Mouse (Mus musculus) limb, embryonic 14.5 days (tissue): ENCODE measurements around the gene Psen1. TPM values are rescaled to one million over a fixed set of nuclear protein-coding genes. Genes with fewer than 3 reads are reported as not detected.

ENCODE experiments used
- ATAC-seq: fragments of 200-750 bp; cut with Nextera tagmentation; 2 replicates; pipeline ENCODE4 v1.8.0; 2017; ENCODE audit warnings: low read depth, moderate number of reproducible peaks, moderate TSS enrichment; ENCODE audit not compliant: low FRiP score
- DNase-seq: peaks from one replicate; pipeline ENCODE4 v3.0.0-alpha.2; 2015; ENCODE audit warnings: low spot score
- H3K27ac ChIP-seq: fragments of 300-500 bp; sonication (generic); replicated peaks from 2 replicates; pipeline ENCODE4 v1.5.1; 2014; ENCODE audit warnings: low read depth, mild to moderate bottlenecking, low read length, moderate library complexity, mixed read lengths
- H3K27me3 ChIP-seq: fragments of 300-500 bp; sonication (generic); 2 replicates; pipeline ENCODE4 v1.6.1; 2014; ENCODE audit warnings: low read length, mixed read lengths; ENCODE audit not compliant: control insufficient read depth, insufficient read depth
- H3K36me3 ChIP-seq: fragments of 300-500 bp; sonication (generic); 2 replicates; pipeline ENCODE4 v1.6.1; 2014; ENCODE audit warnings: mild to moderate bottlenecking, low read length, moderate library complexity, mixed read lengths; ENCODE audit not compliant: control insufficient read depth, insufficient read depth
- H3K4me1 ChIP-seq: fragments of 300-500 bp; sonication (generic); 2 replicates; pipeline ENCODE4 v1.6.1; 2014; ENCODE audit warnings: antibody characterized with exemption, low read length, mixed read lengths; ENCODE audit not compliant: control insufficient read depth, insufficient read depth
- H3K4me2 ChIP-seq: fragments of 300-500 bp; sonication (generic); replicated peaks from 2 replicates; pipeline ENCODE4 v1.6.1; 2014; ENCODE audit warnings: low read depth, mild to moderate bottlenecking, low read length, moderate library complexity; ENCODE audit not compliant: severe bottlenecking
- H3K4me3 ChIP-seq: fragments of 300-500 bp; sonication (generic); replicated peaks from 2 replicates; pipeline ENCODE4 v1.5.1; 2014; ENCODE audit warnings: low read length
- H3K9ac ChIP-seq: fragments of 300-500 bp; sonication (generic); 2 replicates; pipeline ENCODE4 v1.6.1; 2014; ENCODE audit warnings: mild to moderate bottlenecking, low read depth, low read length, moderate library complexity; ENCODE audit not compliant: severe bottlenecking
- H3K9me3 ChIP-seq: fragments of 300-500 bp; sonication (generic); 2 replicates; pipeline ENCODE4 v1.6.1; 2016; ENCODE audit warnings: low read length; ENCODE audit not compliant: control insufficient read depth
- POLR2A ChIP-seq: fragments of 200-500 bp; IDR thresholded peaks from 2 replicates; pipeline ENCODE4 v1.8.0; 2012; ENCODE audit warnings: inconsistent platforms, mild to moderate bottlenecking, moderate library complexity, borderline replicate concordance; ENCODE audit not compliant: insufficient read depth, insufficient read length; ENCODE audit errors: extremely low read depth
- WGBS: fragments of 180-500 bp; shearing (Covaris S2); extraction: QIAGEN DNeasy Blood & Tissue Kit; methylation state at CpG from one replicate; pipeline ENCODE4 v1.1.7; 2014; 5-methylcytosine and 5-hydroxymethylcytosine counted together
- polyA plus RNA-seq, 2 experiments: library from polyadenylated mRNA; depleted of rRNA in 1 of 2; stranded (reverse) in 1 of 2; unstranded in 1 of 2; fragments of >200 nt; fragmentation: Nextera tagmentation in 1 of 2; extraction: Ambion mirVana in 1 of 2; gene quantifications; 2 replicates each; pipeline versions ENCODE4 v1.2.1 to v1.2.3; 2012 to 2014

The Psen1 gene
- polyA plus RNA-seq, 2 experiments, result 33.1 to 79.3 TPM

DNA sequence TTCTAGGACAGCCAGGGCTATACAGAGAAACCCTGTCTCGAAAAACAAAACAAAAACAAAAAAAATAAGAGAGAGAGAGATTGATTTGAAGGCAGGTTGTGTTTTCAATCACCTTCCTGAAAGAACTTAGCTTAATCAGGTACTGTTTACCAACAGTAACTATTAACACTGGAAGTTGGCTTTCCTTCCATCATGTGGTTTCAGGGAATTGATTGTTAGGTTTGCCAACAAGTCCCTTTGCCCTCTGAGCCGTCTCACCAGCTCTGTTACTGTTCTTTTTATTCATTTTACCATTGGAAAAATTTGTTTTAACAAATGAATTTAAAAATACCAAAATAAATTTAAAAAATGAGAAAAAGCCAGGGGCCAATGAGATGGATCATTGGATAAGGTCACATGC is 22.0 kb downstream of the Psen1 start:
- Histone ChIP-seq H3K4me3 (no peak overlapping the region), H3K4me2 (no peak overlapping the region), H3K4me1 (no peaks in the 10 kb centered on the region), H3K27ac (no peak overlapping the region), H3K9me3 (no peaks in the 10 kb centered on the region), H3K9ac (no peak overlapping the region), H3K36me3 (peaks cover 27% of the 10 kb centered on the region), H3K27me3 (no peaks in the 10 kb centered on the region)
- no peak for ATAC-seq
- WGBS, result 90% methylated on average over 2 of the region's 2 CpGs
- DNase-seq, result no peak
- no peak for TF ChIP-seq POLR2A

DNA sequence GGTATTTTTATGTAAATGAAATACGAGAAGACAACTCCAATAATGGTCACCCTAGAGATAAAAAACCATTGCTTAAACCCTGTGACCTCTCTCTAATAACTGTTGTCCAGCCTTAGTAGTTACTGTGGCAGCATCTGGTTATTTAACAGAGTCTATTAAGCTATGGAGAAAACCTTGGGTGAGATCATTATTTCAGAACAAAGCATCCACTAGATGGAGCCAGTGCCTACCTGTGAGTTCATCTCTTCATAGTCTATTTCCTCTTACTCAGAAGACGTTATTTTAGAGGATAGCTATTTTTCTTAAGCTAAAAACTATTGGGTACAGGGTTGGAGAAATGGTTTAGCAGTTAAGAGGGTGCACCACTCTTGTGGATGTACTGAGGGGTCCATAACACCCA is 25.8 kb downstream of the Psen1 start:
- Histone ChIP-seq H3K9me3 (no peaks in the 10 kb centered on the region), H3K4me1 (no peaks in the 10 kb centered on the region), H3K4me2 (no peak overlapping the region), H3K27ac (no peak overlapping the region), H3K9ac (no peak overlapping the region), H3K4me3 (no peak overlapping the region), H3K36me3 (peaks cover 53% of the 10 kb centered on the region), H3K27me3 (no peaks in the 10 kb centered on the region)
- 44% methylated on average over 2 of the region's 2 CpGs for WGBS
- DNase-seq (peak; percentile 94), ATAC-seq (no peak)
- no peak for TF ChIP-seq POLR2A

DNA sequence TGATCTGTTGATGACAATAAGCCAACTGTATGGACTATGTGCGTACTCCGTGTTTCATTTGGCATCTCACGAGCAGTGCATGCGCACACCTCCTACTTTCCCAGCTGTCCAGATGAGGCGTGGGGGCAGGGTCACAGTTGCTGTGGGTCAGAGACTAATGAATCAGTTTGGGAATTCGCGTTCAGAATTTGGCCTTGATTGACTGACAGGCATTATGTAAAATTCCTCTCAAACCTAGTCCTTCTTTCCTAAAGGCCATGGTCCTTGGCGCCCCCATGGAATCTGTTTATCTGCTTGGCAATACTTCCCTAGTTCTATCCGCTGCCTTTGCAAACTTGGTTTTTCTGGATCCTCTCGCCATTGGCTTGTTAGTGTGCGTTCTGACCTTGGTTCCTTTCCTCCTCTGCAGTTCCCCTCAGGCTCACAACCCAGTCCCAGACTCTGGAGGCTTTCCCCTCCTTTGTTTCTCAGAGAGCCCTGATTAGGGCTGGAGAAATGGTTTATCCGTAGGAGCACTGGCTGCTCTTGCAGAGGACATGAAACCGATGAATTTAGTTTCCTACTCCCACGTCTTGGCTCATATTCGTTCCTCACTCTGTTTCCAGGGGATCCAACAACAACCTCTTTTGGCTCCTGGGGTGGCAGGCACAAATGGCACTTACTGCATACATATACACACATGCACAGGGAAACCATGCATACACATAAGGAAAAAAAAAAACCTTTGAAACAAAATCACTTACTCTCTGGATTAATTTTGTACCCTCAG is 28.6 kb downstream of the Psen1 start:
- no peak overlapping the region for H3K9ac ChIP-seq
- no peak overlapping the region for H3K4me3 ChIP-seq
- H3K4me1 ChIP-seq, result no peaks in the 10 kb centered on the region
- H3K4me2 ChIP-seq, result no peak overlapping the region
- H3K9me3 ChIP-seq, result no peaks in the 10 kb centered on the region
- DNase-seq, result no peak
- no peaks in the 10 kb centered on the region for H3K27me3 ChIP-seq
- H3K36me3 ChIP-seq, result peaks cover 67% of the 10 kb centered on the region
- 87% methylated on average over 15 of the region's 15 CpGs for WGBS
- no peak overlapping the region for H3K27ac ChIP-seq
- no peak for ATAC-seq
- no peak for TF ChIP-seq POLR2A

GRCm38 (mm10) chr12:83719431-83719830 is 31.5 kb downstream of the Psen1 start:
- H3K27ac ChIP-seq, result no peak overlapping the region
- H3K9ac ChIP-seq, result no peak overlapping the region
- H3K4me3 ChIP-seq, result no peak overlapping the region
- H3K4me2 ChIP-seq, result no peak overlapping the region
- DNase-seq (no peak), ATAC-seq (no peak)
- no peaks in the 10 kb centered on the region for H3K9me3 ChIP-seq
- peaks cover 69% of the 10 kb centered on the region for H3K36me3 ChIP-seq
- no peaks in the 10 kb centered on the region for H3K27me3 ChIP-seq
- no peak for TF ChIP-seq POLR2A
- 95% methylated on average over 1 of the region's 1 CpGs for WGBS
- H3K4me1 ChIP-seq, result no peaks in the 10 kb centered on the region

DNA sequence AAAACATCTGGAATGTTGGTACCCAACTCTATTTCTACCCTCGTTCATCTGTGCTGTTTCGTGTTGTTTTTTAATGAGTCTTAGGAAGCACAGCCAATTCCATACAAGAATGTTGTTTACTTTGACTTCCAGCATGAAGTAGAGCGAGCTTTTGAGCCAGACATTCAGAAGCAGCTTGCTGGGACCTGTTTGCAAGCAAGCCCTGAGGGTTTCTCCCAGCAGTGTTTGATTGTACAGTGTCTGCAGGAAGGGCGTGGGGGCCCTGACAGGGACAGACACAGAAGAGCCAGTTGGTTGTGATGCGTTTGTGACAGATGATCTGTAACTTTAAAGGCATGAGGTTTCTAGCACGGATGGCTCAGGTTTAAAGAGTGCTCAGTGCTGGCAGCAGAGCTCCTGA is 33.3 kb downstream of the Psen1 start:
- WGBS, result 44% methylated on average over 6 of the region's 6 CpGs
- H3K4me2 ChIP-seq, result no peak overlapping the region
- H3K4me1 ChIP-seq, result no peaks in the 10 kb centered on the region
- peak; percentile 52 for DNase-seq
- no peak for TF ChIP-seq POLR2A
- no peak overlapping the region for H3K4me3 ChIP-seq
- H3K27me3 ChIP-seq, result no peaks in the 10 kb centered on the region
- H3K9ac ChIP-seq, result no peak overlapping the region; the same call in 1 of the 2 replicates
- 0 out of 2 replicates have a peak, but pooled peaks have one; percentile 12 for ATAC-seq
- peak overlapping the region; percentile 70 for H3K27ac ChIP-seq
- H3K9me3 ChIP-seq, result no peaks in the 10 kb centered on the region
- H3K36me3 ChIP-seq, result peaks cover 70% of the 10 kb centered on the region
